Mouse (Mus musculus) midbrain, postnatal 0 days (tissue): Measurements from ENCODE around the gene Dclk2. TPM values are rescaled to one million over a fixed set of nuclear protein-coding genes. Genes with fewer than 3 reads are reported as not detected.

Experiments used
- ATAC-seq: fragments of 200-750 bp; cut with Nextera tagmentation; 2 replicates; pipeline ENCODE4 v1.8.0; 2017; ENCODE audit warnings: moderate number of reproducible peaks, mild to moderate bottlenecking, moderate TSS enrichment, moderate library complexity; ENCODE audit not compliant: low FRiP score
- DNase-seq: peaks from one replicate; pipeline ENCODE4 v3.0.0-alpha.2; 2015; ENCODE audit warnings: low spot score
- H3K27ac ChIP-seq: fragments of 300-500 bp; sonication (generic); 2 replicates; pipeline ENCODE4 v1.5.1; 2014; ENCODE audit warnings: low read depth, mild to moderate bottlenecking, low read length, mixed read lengths
- H3K27me3 ChIP-seq: fragments of 300-500 bp; sonication (generic); 2 replicates; pipeline ENCODE4 v1.6.1; 2014; ENCODE audit warnings: low read length, control low read depth, mixed read lengths; ENCODE audit not compliant: insufficient read depth
- H3K36me3 ChIP-seq: fragments of 300-500 bp; sonication (generic); 2 replicates; pipeline ENCODE4 v1.6.1; 2014; ENCODE audit warnings: low read length, control low read depth, mixed read lengths; ENCODE audit not compliant: insufficient read depth
- H3K4me1 ChIP-seq: fragments of 300-500 bp; sonication (generic); 2 replicates; pipeline ENCODE4 v1.6.1; 2014; ENCODE audit warnings: mild to moderate bottlenecking, control low read depth, antibody characterized with exemption, low read length, mixed read lengths; ENCODE audit not compliant: insufficient read depth
- H3K4me2 ChIP-seq: fragments of 300-500 bp; sonication (generic); 2 replicates; pipeline ENCODE4 v1.6.1; 2014; ENCODE audit warnings: low read depth, mild to moderate bottlenecking, low read length, mixed read lengths; ENCODE audit not compliant: poor library complexity, severe bottlenecking
- H3K4me3 ChIP-seq: fragments of 300-500 bp; sonication (generic); 2 replicates; pipeline ENCODE4 v1.5.1; 2014; ENCODE audit warnings: low read depth, mild to moderate bottlenecking, low read length, moderate library complexity
- H3K9ac ChIP-seq: fragments of 300-500 bp; sonication (generic); replicated peaks from 2 replicates; pipeline ENCODE4 v1.6.1; 2014; ENCODE audit warnings: mild to moderate bottlenecking, low read length, moderate library complexity, mixed read lengths; ENCODE audit not compliant: poor library complexity, severe bottlenecking
- H3K9me3 ChIP-seq: fragments of 300-500 bp; sonication (generic); 2 replicates; pipeline ENCODE4 v1.6.1; 2016; ENCODE audit warnings: low read length, control low read depth
- CTCF ChIP-seq: IDR thresholded peaks from 2 replicates; pipeline ENCODE4 v1.5.1; 2016; ENCODE audit warnings: antibody characterized with exemption, mild to moderate bottlenecking
- WGBS: fragments of 180-500 bp; shearing (Covaris S2); extraction: QIAGEN DNeasy Blood & Tissue Kit; methylation state at CpG from one replicate; pipeline ENCODE4 v1.1.7; 2014; 5-methylcytosine and 5-hydroxymethylcytosine counted together
- polyA plus RNA-seq: library from polyadenylated mRNA; unstranded; fragments of >200 nt; fragmentation: Nextera tagmentation; extraction: Ambion mirVana; gene quantifications from 2 replicates; pipeline ENCODE4 v1.2.1, GENCODE M21; 2015
- total RNA-seq: library from RNA; depleted of rRNA; stranded (reverse); fragments of >200 nt; gene quantifications from 2 replicates; pipeline ENCODE4 v1.2.3, GENCODE M21; 2014

Dclk2 gene
- total and polyA plus RNA-seq, 2 experiments from 2014 or later: 71.6 to 158 TPM

- 99% methylated on average over 5 of the region's 5 CpGs for WGBS
- H3K9me3 ChIP-seq: no peaks in the 10 kb centered on the region
- no peak for TF ChIP-seq CTCF
- DNase-seq (no peak), ATAC-seq (no peak)
- H3K27me3 ChIP-seq: no peaks in the 10 kb centered on the region
- H3K4me3 ChIP-seq: no peak overlapping the region
- H3K4me1 ChIP-seq: no peaks in the 10 kb centered on the region; the same call in 1 of the 2 replicates
- no peak overlapping the region for H3K27ac ChIP-seq
- H3K9ac ChIP-seq: no peak overlapping the region
- H3K36me3 ChIP-seq: no peaks in the 10 kb centered on the region
- H3K4me2 ChIP-seq: no peak overlapping the region
Measured at GRCm38 (mm10) chr3:86885180-86885579, 35.5 kb downstream of the Dclk2 start.

- Histone ChIP-seq H3K9ac (no peak overlapping the region), H3K4me2 (no peak overlapping the region), H3K27me3 (no peaks in the 10 kb centered on the region), H3K9me3 (no peaks in the 10 kb centered on the region), H3K36me3 (no peaks in the 10 kb centered on the region), H3K4me1 (no peaks in the 10 kb centered on the region; the same call in 1 of the 2 replicates), H3K4me3 (no peak overlapping the region), H3K27ac (no peak overlapping the region)
- 98% methylated on average over 2 of the region's 2 CpGs for WGBS
- ATAC-seq (no peak), DNase-seq (no peak)
- TF ChIP-seq CTCF: no peak
Measured at GRCm38 (mm10) chr3:86884481-86884880, 36.2 kb downstream of the Dclk2 start.

GRCm38 (mm10) chr3:86883985-86884384 is 36.7 kb downstream of the Dclk2 start:
- H3K36me3 ChIP-seq: no peaks in the 10 kb centered on the region
- no peaks in the 10 kb centered on the region for H3K9me3 ChIP-seq
- no peak for DNase-seq
- WGBS: 90% methylated on average over 6 of the region's 6 CpGs
- no peak overlapping the region for H3K9ac ChIP-seq
- no peak overlapping the region for H3K4me2 ChIP-seq
- ATAC-seq: no peak
- no peak overlapping the region for H3K27ac ChIP-seq
- TF ChIP-seq CTCF: no peak
- H3K4me1 ChIP-seq: no peaks in the 10 kb centered on the region; the same call in 1 of the 2 replicates
- no peak overlapping the region for H3K4me3 ChIP-seq
- H3K27me3 ChIP-seq: no peaks in the 10 kb centered on the region

GRCm38 (mm10) chr3:86875912-86876311 is 44.7 kb downstream of the Dclk2 start:
- DNase-seq (no peak), ATAC-seq (no peak)
- TF ChIP-seq CTCF: no peak
- Histone ChIP-seq H3K27ac (no peak overlapping the region), H3K4me1 (no peaks in the 10 kb centered on the region), H3K9me3 (no peaks in the 10 kb centered on the region), H3K27me3 (no peaks in the 10 kb centered on the region), H3K9ac (no peak overlapping the region), H3K4me3 (no peak overlapping the region), H3K36me3 (no peaks in the 10 kb centered on the region), H3K4me2 (no peak overlapping the region)
- 86% methylated on average over 5 of the region's 5 CpGs for WGBS

- WGBS: 46% methylated on average over 6 of the region's 6 CpGs
- Histone ChIP-seq H3K4me3 (no peak overlapping the region), H3K27ac (no peak overlapping the region), H3K4me1 (0 out of 2 replicates have a peak, but pooled peaks cover 4% of the 10 kb centered on the region), H3K9ac (no peak overlapping the region), H3K36me3 (no peaks in the 10 kb centered on the region), H3K9me3 (no peaks in the 10 kb centered on the region), H3K27me3 (no peaks in the 10 kb centered on the region), H3K4me2 (no peak overlapping the region)
- DNase-seq (peak; percentile 73), ATAC-seq (no peak)
- TF ChIP-seq CTCF: no peak
Measured at GRCm38 (mm10) chr3:86873092-86873600, 47.5 kb downstream of the Dclk2 start.

- no peak; the same call in 1 of the 2 replicates for TF ChIP-seq CTCF
- Histone ChIP-seq H3K36me3 (no peaks in the 10 kb centered on the region), H3K9ac (no peak overlapping the region), H3K9me3 (no peaks in the 10 kb centered on the region), H3K27me3 (no peaks in the 10 kb centered on the region), H3K4me1 (0 out of 2 replicates have a peak, but pooled peaks cover 4% of the 10 kb centered on the region), H3K4me3 (no peak overlapping the region), H3K27ac (no peak overlapping the region), H3K4me2 (no peak overlapping the region)
- ATAC-seq (no peak), DNase-seq (peak; percentile 18)
- WGBS: 63% methylated on average over 6 of the region's 6 CpGs
Measured at GRCm38 (mm10) chr3:86870952-86871351, 49.7 kb downstream of the Dclk2 start.
